Mouse (Mus musculus): ENCODE measurements around the gene Gtf2h2.
"Not testable (repeated sequence)": the region's sequence is repeated elsewhere in the genome, so short reads cannot be mapped to it uniquely, and the experiment has no call there.

Gtf2h2 gene

DNA sequence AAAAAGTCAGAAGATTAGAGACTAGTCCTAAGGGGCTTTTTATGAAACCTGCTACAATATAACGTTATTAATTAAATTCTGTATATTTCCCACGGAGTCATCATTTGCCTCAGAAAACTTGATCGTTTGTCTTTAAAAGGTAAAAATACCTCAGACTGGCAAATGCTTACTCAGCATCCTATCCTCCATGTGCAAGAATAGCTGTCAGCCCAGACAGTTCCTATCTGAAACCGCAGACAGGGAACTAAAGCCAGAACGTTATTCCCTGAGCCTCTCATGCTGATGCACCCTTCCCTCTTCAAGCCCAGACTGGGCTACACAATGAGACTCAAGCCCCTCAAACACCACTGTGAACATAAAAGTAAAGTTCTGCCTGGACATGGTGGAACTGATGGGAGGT, 2.0 kb downstream of the Gtf2h2 start:
- DNase-seq (ENCODE audit: low read depth, low spot score) = no peak

- DNase-seq (ENCODE audit: low read depth, low spot score) = no peak
Measured at GRCm38 (mm10) chr13:100483610-100484009, 8.8 kb downstream of the Gtf2h2 start.

- no peak for DNase-seq (ENCODE audit: low read depth, low spot score)
Measured at GRCm38 (mm10) chr13:100463527-100464222, 28.7 kb downstream of the Gtf2h2 start.

DNA sequence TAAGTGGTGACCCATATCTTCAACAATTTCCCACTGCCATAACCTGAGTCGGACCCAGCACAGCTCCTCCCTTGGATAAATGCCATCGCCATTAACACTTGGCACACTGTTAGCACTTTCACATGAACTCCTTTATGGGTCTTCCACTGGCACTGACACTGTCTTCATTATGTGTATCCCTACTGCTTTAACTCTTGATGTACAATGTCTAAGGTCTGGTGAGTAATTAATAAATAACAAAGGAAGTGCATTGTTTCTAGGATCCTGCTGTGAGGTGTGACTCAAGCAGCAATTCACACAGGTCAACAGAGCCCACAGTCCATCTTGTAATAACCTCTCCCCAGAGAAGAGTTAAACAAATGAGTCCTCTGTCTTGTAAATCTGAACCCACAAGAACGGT, 31.0 kb downstream of the Gtf2h2 start:
- no peak for DNase-seq (ENCODE audit: low read depth, low spot score)

DNA sequence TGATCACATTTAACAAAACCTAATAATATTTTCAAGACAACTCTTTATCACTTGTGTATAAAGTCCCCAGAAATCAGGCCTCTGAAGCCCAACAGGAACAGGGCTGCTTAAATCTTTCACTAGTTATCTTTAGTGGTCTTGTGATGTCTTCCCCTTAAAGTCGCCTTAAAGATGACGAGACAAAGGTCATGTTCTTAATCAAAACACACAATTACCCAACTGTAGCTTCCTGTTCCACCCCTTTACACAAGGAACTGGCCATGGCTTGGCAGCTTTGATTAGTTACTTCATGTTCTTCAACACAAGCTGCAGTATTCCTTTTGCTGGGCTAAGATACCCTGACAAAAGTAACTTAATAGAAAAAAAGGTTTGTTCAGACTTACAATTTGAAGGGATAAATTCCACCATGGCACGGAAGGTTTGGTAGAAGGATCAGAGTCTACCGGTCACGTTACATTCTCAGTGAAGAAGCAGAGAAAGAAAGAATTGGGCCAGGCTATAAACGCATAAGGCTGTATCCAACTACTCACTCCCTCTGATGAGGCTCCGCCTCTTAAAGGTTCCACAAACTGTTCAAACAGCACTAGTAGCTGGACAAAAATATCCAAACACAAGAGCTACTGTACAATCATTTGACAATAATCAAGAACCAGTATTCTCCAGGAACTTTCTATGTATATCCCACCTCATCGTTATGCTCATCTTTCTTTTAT, 39.8 kb downstream of the Gtf2h2 start, which contains the start of gene Naip1:
Gene Naip1, minus strand, starts transcription at position 455 of the 713 bp plus-strand sequence.
- not testable (repeated sequence) for DNase-seq (ENCODE audit: low read depth, low spot score)

DNA sequence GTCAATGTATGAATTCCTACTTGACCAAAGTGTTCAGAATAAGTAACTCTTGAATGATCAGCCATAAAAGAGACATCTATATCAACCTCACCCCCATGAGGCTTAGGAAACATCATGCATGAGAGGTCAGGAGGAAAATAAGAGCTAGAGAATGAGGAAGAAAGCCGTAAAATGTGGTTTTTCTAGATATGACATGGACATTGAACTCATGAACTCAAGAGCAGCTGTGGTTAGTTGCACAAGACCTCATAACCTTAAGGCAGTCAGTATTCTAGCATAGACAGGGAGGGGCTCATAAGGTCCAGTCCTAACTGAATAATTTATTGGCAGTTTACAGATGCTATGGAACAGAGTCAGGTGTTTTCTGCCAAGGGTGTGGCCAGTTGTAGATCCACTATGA, 42.9 kb downstream of the Gtf2h2 start:
- no peak for DNase-seq (ENCODE audit: low read depth, low spot score)

- DNase-seq (ENCODE audit: low read depth, low spot score) = no peak
Measured at GRCm38 (mm10) chr13:100440116-100440515, 52.3 kb downstream of the Gtf2h2 start.

DNA sequence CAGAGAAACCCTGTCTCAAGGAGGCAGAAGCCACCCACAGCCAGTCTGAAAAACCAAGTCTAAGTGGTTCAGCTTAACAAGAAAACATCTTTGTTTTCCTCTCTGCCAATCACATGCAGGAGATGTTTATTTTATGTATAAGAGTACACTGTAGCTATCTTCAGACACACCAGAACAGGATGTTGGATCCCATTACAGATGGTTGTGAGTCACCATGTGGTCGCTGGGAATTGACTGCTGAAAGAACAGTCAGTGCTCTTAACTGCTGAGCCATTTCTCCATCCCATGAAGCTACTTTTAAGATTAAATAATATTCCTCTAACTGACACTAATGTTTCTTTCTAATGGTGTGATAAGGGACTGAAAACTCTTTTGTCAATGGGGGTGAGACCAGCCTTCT, 53.7 kb downstream of the Gtf2h2 start:
- no peak for DNase-seq (ENCODE audit: low read depth, low spot score)

DNA sequence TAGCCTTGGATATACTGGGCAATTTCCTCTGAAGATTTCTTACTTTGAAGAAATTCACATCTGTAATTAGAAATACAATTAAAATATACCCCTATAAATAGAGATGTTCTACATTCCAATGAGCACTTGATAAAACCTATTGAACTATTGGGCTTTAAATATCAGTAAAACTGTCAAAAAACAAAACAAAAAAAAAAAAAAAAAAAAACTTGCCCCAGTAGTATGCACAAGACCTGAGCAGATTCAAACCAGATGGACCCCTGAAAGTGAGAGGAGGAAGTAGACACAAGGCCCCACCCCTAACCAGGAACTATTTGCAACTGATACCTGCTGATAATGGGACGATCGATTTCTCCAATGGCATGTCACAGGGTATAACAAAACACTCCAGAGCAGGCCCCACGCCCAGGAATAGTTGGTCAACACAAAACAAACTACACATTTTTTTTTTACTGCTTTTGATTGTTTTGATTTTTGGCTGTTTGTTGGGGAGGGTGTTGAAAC, 55.0 kb downstream of the Gtf2h2 start:
- DNase-seq (ENCODE audit: low read depth, low spot score) = no peak

DNA sequence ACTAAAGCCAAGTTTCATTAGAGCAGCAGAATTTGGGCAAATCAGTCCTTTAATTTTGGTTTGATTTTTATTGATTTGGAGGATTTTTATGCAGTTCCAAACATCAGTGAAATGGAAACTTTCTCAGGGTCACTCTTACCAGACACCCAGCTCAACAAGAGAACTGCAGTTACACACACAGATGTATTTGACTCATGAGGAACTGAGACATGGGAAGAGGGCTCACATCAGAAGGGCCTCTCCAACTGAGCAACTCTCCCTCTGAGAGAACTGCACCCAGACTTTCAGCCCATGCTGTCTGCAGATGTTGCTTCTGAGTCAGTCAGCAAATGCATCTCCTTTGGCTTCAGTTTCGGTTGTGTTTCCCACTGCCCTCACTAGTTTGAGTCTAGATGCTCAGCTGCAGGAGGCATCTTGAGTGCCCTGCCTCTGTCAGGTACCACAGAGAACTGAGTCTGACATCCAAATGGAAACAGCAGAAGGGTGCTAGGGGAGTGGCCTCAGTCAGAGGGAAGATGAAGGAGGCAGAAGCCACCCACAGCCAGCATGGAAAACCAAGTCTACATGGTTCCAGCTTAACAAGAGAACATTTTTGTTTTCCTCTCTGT, 55.7 kb downstream of the Gtf2h2 start:
- not testable (repeated sequence) for DNase-seq (ENCODE audit: low read depth, low spot score)

- DNase-seq (ENCODE audit: low read depth, low spot score) = not testable (repeated sequence)
Measured at GRCm38 (mm10) chr13:100419958-100420357, 72.4 kb downstream of the Gtf2h2 start.

- no peak for DNase-seq (ENCODE audit: low read depth, low spot score)
Measured at GRCm38 (mm10) chr13:100414428-100414827, 78.0 kb downstream of the Gtf2h2 start.
